Mouse (Mus musculus): ENCODE measurements at regions not wholly inside any gene's neighbourhood (a gene's known extent, or its start where the extent isn't known, plus 50 kb on each side); places are given as distances from the start of the nearest gene placed in this dataset.
"Not testable (repeated sequence)": the region's sequence is repeated elsewhere in the genome, so short reads cannot be mapped to it uniquely, and the experiment has no call there.

GRCm38 (mm10) chr6:69932297-69932696, 859.7 kb downstream of the Rpia start:
- in situ Hi-C loops (cut with MboI, MseI), result no loop called here

GRCm38 (mm10) chr6:69914781-69915180, 877.3 kb downstream of the Rpia start:
- in situ Hi-C loops (cut with MboI, MseI), result no loop called here

- in situ Hi-C loops (cut with MboI, MseI), result no loop called here
Measured at GRCm38 (mm10) chr6:69879286-69879685, 912.7 kb downstream of the Rpia start.

GRCm38 (mm10) chr6:69858631-69859030, 933.4 kb downstream of the Rpia start:
- in situ Hi-C loops (cut with MboI, MseI), result not testable (repeated sequence)

- in situ Hi-C loops (cut with MboI, MseI), result not testable (repeated sequence)
Measured at GRCm38 (mm10) chr6:69828640-69829039, 963.4 kb downstream of the Rpia start.

GRCm38 (mm10) chr6:69814972-69815371, 977.1 kb downstream of the Rpia start:
- in situ Hi-C loops (cut with MboI, MseI), result not testable (repeated sequence)

GRCm38 (mm10) chr6:69814373-69814772, 977.7 kb downstream of the Rpia start:
- in situ Hi-C loops (cut with MboI, MseI), result not testable (repeated sequence)

- in situ Hi-C loops (cut with MboI, MseI), result not testable (repeated sequence)
Measured at GRCm38 (mm10) chr6:69780330-69780729, 1011.7 kb downstream of the Rpia start.

GRCm38 (mm10) chr6:69777322-69777721, 1014.7 kb downstream of the Rpia start:
- in situ Hi-C loops (cut with MboI, MseI), result loop anchor here (5.0 kb wide), 1 partner anchor 45 kb away; no protein-coding TSS in a partner anchor

- in situ Hi-C loops (cut with MboI, MseI), result no loop called here
Measured at GRCm38 (mm10) chr6:69764861-69765260, 1027.2 kb downstream of the Rpia start.

- in situ Hi-C loops (cut with MboI, MseI), result no loop called here
Measured at GRCm38 (mm10) chr6:69758618-69759017, 1033.4 kb downstream of the Rpia start.

- in situ Hi-C loops (cut with MboI, MseI), result no loop called here
Measured at GRCm38 (mm10) chr6:69739002-69739625, 1052.9 kb downstream of the Rpia start.

GRCm38 (mm10) chr6:69732866-69733265, 1059.2 kb downstream of the Rpia start:
- in situ Hi-C loops (cut with MboI, MseI), result not testable (repeated sequence)

- in situ Hi-C loops (cut with MboI, MseI), result no loop called here
Measured at GRCm38 (mm10) chr6:69726362-69726761, 1065.7 kb downstream of the Rpia start.

- in situ Hi-C loops (cut with MboI, MseI), result not testable (repeated sequence)
Measured at GRCm38 (mm10) chr6:69702813-69703212, 1089.2 kb downstream of the Rpia start.

GRCm38 (mm10) chr6:69681172-69681571, 1110.9 kb downstream of the Rpia start:
- in situ Hi-C loops (cut with MboI, MseI), result no loop called here

GRCm38 (mm10) chr6:69662426-69662825, 1129.6 kb downstream of the Rpia start:
- in situ Hi-C loops (cut with MboI, MseI), result not testable (repeated sequence)
